Mouse (Mus musculus): Measurements from ENCODE around the gene Stx2. TPM values are rescaled to one million over a fixed set of nuclear protein-coding genes. Genes with fewer than 3 reads are reported as not detected.
A peak's percentile ranks its signal among the peaks of the same experiment; 100 is the strongest.
"Not testable (repeated sequence)": the region's sequence is repeated elsewhere in the genome, so short reads cannot be mapped to it uniquely, and the experiment has no call there.

Stx2 gene
- polyA plus RNA-seq, 1 experiment = 44.6 TPM

- no peak for DNase-seq (ENCODE audit: extremely low spot score in 1 of 2, low spot score in 1 of 2)
Measured at GRCm38 (mm10) chr5:129015020-129015419, 6.6 kb upstream of the Stx2 start.

GRCm38 (mm10) chr5:129010937-129011336, 2.6 kb upstream of the Stx2 start:
- no peak for DNase-seq (ENCODE audit: extremely low spot score in 1 of 2, low spot score in 1 of 2)

GRCm38 (mm10) chr5:129009577-129009976, 1.2 kb upstream of the Stx2 start:
- no peak for DNase-seq (ENCODE audit: extremely low spot score in 1 of 2, low spot score in 1 of 2)

- peak in 1 of 2 experiments; percentile 23 for DNase-seq (ENCODE audit: extremely low spot score in 1 of 2, low spot score in 1 of 2)
Measured at GRCm38 (mm10) chr5:129008008-129008407, 366 bp downstream of the Stx2 start.

- DNase-seq (ENCODE audit: extremely low spot score in 1 of 2, low spot score in 1 of 2) = no peak
Measured at GRCm38 (mm10) chr5:129007105-129007957, 1.0 kb downstream of the Stx2 start.

- DNase-seq (ENCODE audit: extremely low spot score in 1 of 2, low spot score in 1 of 2) = no peak
Measured at GRCm38 (mm10) chr5:129006031-129006788, 2.2 kb downstream of the Stx2 start.

- DNase-seq (ENCODE audit: extremely low spot score in 1 of 2, low spot score in 1 of 2) = no peak
Measured at GRCm38 (mm10) chr5:129005416-129005815, 3.0 kb downstream of the Stx2 start.

- DNase-seq (ENCODE audit: extremely low spot score in 1 of 2, low spot score in 1 of 2) = no peak
Measured at GRCm38 (mm10) chr5:129002571-129003011, 5.8 kb downstream of the Stx2 start.

- peak in 1 of 2 experiments; percentile 23 for DNase-seq (ENCODE audit: extremely low spot score in 1 of 2, low spot score in 1 of 2)
Measured at GRCm38 (mm10) chr5:129000706-129001468, 7.5 kb downstream of the Stx2 start.

- DNase-seq (ENCODE audit: extremely low spot score in 1 of 2, low spot score in 1 of 2) = no peak
Measured at GRCm38 (mm10) chr5:128987141-128987954, 21.0 kb downstream of the Stx2 start.

- no peak for DNase-seq (ENCODE audit: extremely low spot score in 1 of 2, low spot score in 1 of 2)
Measured at GRCm38 (mm10) chr5:128985946-128986345, 22.4 kb downstream of the Stx2 start.

GRCm38 (mm10) chr5:128984536-128984935, 23.8 kb downstream of the Stx2 start:
- DNase-seq (ENCODE audit: extremely low spot score in 1 of 2, low spot score in 1 of 2) = peak in 1 of 2 experiments; percentile 55

GRCm38 (mm10) chr5:128981607-128982006, 26.8 kb downstream of the Stx2 start:
- peak in 1 of 2 experiments; percentile 85 for DNase-seq (ENCODE audit: extremely low spot score in 1 of 2, low spot score in 1 of 2)

GRCm38 (mm10) chr5:128980857-128981256, 27.5 kb downstream of the Stx2 start:
- DNase-seq (ENCODE audit: extremely low spot score in 1 of 2, low spot score in 1 of 2) = no peak

- no peak for DNase-seq (ENCODE audit: extremely low spot score in 1 of 2, low spot score in 1 of 2)
Measured at GRCm38 (mm10) chr5:128978957-128979356, 29.4 kb downstream of the Stx2 start.

- DNase-seq (ENCODE audit: extremely low spot score in 1 of 2, low spot score in 1 of 2) = not testable (repeated sequence)
Measured at GRCm38 (mm10) chr5:128977466-128977865, 30.9 kb downstream of the Stx2 start.

GRCm38 (mm10) chr5:128976266-128976665, 32.1 kb downstream of the Stx2 start:
- peak in 1 of 2 experiments; percentile 51 for DNase-seq (ENCODE audit: extremely low spot score in 1 of 2, low spot score in 1 of 2)

- DNase-seq (ENCODE audit: extremely low spot score in 1 of 2, low spot score in 1 of 2) = peak in 1 of 2 experiments; percentile 94
Measured at GRCm38 (mm10) chr5:128971298-128971697, 37.1 kb downstream of the Stx2 start.

GRCm38 (mm10) chr5:128970878-128971277, 37.5 kb downstream of the Stx2 start:
- DNase-seq (ENCODE audit: extremely low spot score in 1 of 2, low spot score in 1 of 2) = no peak

GRCm38 (mm10) chr5:128964353-128964752, 44.0 kb downstream of the Stx2 start:
- DNase-seq (ENCODE audit: extremely low spot score in 1 of 2, low spot score in 1 of 2) = no peak
